Mouse (Mus musculus): ENCODE data around the gene Traf3ip3.

DNA sequence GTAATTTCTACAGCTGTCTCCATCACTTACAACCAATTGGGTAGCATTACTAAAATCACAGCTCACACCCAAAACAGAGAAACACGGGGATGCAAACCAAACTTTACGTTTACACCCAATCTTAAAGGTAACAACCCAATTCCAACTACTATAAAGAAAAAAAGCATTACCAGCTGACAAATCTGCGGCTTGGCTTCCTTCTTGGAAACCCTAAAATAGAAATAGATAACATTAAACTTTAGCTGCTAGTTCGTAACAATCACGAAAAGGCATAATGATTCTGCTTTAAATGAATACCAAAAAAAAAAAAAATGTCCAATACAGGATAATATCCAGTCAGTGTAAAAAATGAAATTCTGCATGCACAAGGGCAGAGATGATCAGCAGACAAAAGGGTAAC, 72.2 kb downstream of the Traf3ip3 start:
- TF ChIP-seq ZC3H11A (IDR thresholded peaks at IDR 0.05; ENCODE audit: borderline replicate concordance, low read depth, low read length), result no peak
- TF ChIP-seq CHD2 (IDR thresholded peaks at IDR 0.05; ENCODE audit: low read depth, low read length), result no peak
- no peak for TF ChIP-seq MAFK (IDR thresholded peaks at IDR 0.05; ENCODE audit: insufficient read depth, low read depth, low read length)
- no peak for TF ChIP-seq ZNF384 (IDR thresholded peaks at IDR 0.05; ENCODE audit: low read depth, low read length)
- TF ChIP-seq HCFC1 (IDR thresholded peaks at IDR 0.05; ENCODE audit: borderline replicate concordance, insufficient read depth, low read length), result no peak

Data from ES-E14 (cell line).